In the genomic region with DNA sequence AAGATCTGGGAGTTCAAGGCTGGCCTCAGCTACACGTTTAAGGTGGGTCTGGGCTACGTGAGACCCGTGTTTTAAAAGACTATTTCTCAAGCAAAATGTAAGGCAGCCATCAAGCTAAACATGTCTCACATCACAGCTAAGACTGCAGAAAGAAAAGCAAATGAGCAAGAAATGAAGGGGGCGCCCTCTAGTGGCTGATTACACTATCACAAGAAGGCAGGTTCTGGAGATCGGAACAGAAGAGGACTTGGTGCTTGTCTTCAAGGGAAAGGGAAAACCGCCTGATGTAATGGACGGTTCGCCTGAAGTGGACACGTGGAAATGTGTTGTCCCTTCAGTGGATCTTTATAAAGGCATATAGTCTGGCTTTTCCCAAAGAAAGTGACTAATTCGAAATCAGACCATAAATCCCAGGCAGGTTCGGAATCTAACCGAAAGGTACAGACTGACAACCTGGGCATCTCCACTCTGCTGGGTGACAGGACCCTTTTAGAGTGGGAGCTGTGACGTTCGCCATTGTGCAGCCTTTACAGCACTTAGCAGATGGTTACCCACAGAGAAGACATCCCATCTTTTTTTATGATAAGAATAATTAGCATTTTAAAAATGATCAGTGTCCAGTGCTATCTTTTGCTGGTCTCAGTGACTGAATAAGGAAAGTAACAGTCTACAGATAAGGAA, we compare ENCODE assay signal across 8 mouse cellular contexts. TPM values are rescaled to one million over a fixed set of nuclear protein-coding genes. Genes with fewer than 3 reads are reported as not detected.
DNase-seq lines count a peak whose midpoint lies in the region; ATAC-seq lines count a peak whose summit lies in the region.

No protein-coding gene starts in this region.

- DNase-seq in liver, result peak; percentile 71
- peak; percentile 79 for DNase-seq in cerebellum, adult 8-10 months
- peak; percentile 56 to 78 for DNase-seq in frontal cortex, postnatal 10 days (ENCODE audit: low spot score in 2 of 2)
- DNase-seq in limb, embryonic 10.5 days (ENCODE audit: low spot score), result peak; percentile 84
- peak; percentile 30 to 57 for DNase-seq in monocyte, adult 2 months (ENCODE audit: low read depth in 1 of 2, low spot score in 2 of 2)
- DNase-seq in spleen, postnatal 10 days (ENCODE audit: low spot score in 2 of 2), result peak; percentile 57 to 86

- no peaks in the 10 kb centered on the region for H3K4me1 ChIP-seq in liver, embryonic 12.5 days
- peaks cover 7% of the 10 kb centered on the region; the same call in 1 of the 2 replicates for H3K4me1 ChIP-seq in limb, embryonic 10.5 days

- 22% methylated on average over 14 of the region's 14 CpGs for WGBS in liver, embryonic 12.5 days (ENCODE audit: insufficient replicate concordance)
- 30% methylated on average over 14 of the region's 14 CpGs for WGBS in limb, embryonic 10.5 days

- no peak overlapping the region for H3K27ac ChIP-seq in liver, embryonic 12.5 days
- H3K27ac ChIP-seq in limb, embryonic 10.5 days, result no peak overlapping the region

- H3K4me2 ChIP-seq in liver, embryonic 12.5 days, result no peak overlapping the region

- H3K9ac ChIP-seq in liver, embryonic 12.5 days, result no peak overlapping the region

- no peaks in the 10 kb centered on the region for H3K36me3 ChIP-seq in liver, embryonic 12.5 days
- H3K36me3 ChIP-seq in limb, embryonic 10.5 days, result no peaks in the 10 kb centered on the region

- no peaks in the 10 kb centered on the region for H3K27me3 ChIP-seq in liver, embryonic 12.5 days (replicated peaks)
- H3K27me3 ChIP-seq in limb, embryonic 10.5 days (ENCODE audit: low read depth, poor library complexity, severe bottlenecking), result no peaks in the 10 kb centered on the region

- no peaks in the 10 kb centered on the region for H3K9me3 ChIP-seq in liver, embryonic 12.5 days (replicated peaks)
- H3K9me3 ChIP-seq in limb, embryonic 10.5 days (replicated peaks), result no peaks in the 10 kb centered on the region

- no peak overlapping the region for H3K4me3 ChIP-seq in liver, embryonic 12.5 days
- H3K4me3 ChIP-seq in limb, embryonic 10.5 days, result no peak overlapping the region

- no peak for ATAC-seq in liver, embryonic 12.5 days
- ATAC-seq in inflammation-experienced regulatory T-cells, adult 6 months, result peak; percentile 55

RNA-seq across cellular contexts. Expression of a gene that starts 13.1 kb away (rescaled TPM):
- 57.5 and 63.6 TPM in 2 replicates for polyA plus RNA-seq in liver, embryonic 12.5 days (2016; fragmentation: Nextera tagmentation; extraction: Ambion mirVana)
- 100 to 1,000 TPM; 103 to 180 (median 127) TPM for polyA plus RNA-seq in inflammation-experienced regulatory T-cells, adult 6 months (2017; shearing (Covaris generic))
- polyA plus RNA-seq in limb, embryonic 10.5 days (2016; fragmentation: Nextera tagmentation; extraction: Ambion mirVana), result 86.4 and 104 TPM in 2 replicates

RNA-seq across cellular contexts. Expression of a gene that starts 20.6 kb away (rescaled TPM):
- polyA plus RNA-seq in liver, embryonic 12.5 days (2016; fragmentation: Nextera tagmentation; extraction: Ambion mirVana), result 31.6 and 32.3 TPM in 2 replicates
- polyA plus RNA-seq in inflammation-experienced regulatory T-cells, adult 6 months (2017; shearing (Covaris generic)), result 100 to 1,000 TPM; 102 to 127 (median 108) TPM
- polyA plus RNA-seq in limb, embryonic 10.5 days (2016; fragmentation: Nextera tagmentation; extraction: Ambion mirVana), result 49.2 and 59.9 TPM in 2 replicates
